ENCODE assay signal across 9 mouse cellular contexts in genomic region chr9:8208855-8209254, GRCm38 (mm10).
DNase-seq lines count a peak whose midpoint lies in the region; ATAC-seq and TF ChIP-seq lines count a peak whose summit lies in the region.
"Had no signal": no experiment of that assay in that cellular context is flagged by ENCODE, and none has a peak within 500 bp of the region (broad histone marks: within the 10 kb centered on the region; RNA-seq: fewer than 3 reads in every experiment).

No protein-coding gene starts in this region.

- no peak overlapping the region for H3K4me3 ChIP-seq in heart, postnatal 0 days (ENCODE audit: low read depth, low read length)
- no peak overlapping the region for H3K4me3 ChIP-seq in lung, postnatal 0 days (ENCODE audit: low read depth, low read length)
- no peak overlapping the region for H3K4me3 ChIP-seq in stomach, postnatal 0 days (ENCODE audit: low read depth, low read length)
- H3K4me3 ChIP-seq: liver, embryonic 15.5 days had no signal

- no peak for TF ChIP-seq EP300 in heart, postnatal 0 days (IDR thresholded peaks at IDR 0.05; ENCODE audit: low read depth)
- TF ChIP-seq EP300 in lung, postnatal 0 days (IDR thresholded peaks at IDR 0.05) = no peak
- TF ChIP-seq EP300 in stomach, postnatal 0 days (optimal IDR thresholded peaks at IDR 0.05) = no peak

- H3K4me1 ChIP-seq in heart, postnatal 0 days (ENCODE audit: control insufficient read depth, insufficient read depth) = no peaks in the 10 kb centered on the region
- H3K4me1 ChIP-seq in lung, postnatal 0 days (ENCODE audit: insufficient read depth, low read depth, low read length) = no peaks in the 10 kb centered on the region
- H3K4me1 ChIP-seq in stomach, postnatal 0 days (replicated peaks; ENCODE audit: control insufficient read depth, insufficient read depth) = no peaks in the 10 kb centered on the region
- H3K4me1 ChIP-seq: liver, embryonic 15.5 days had no signal

- TF ChIP-seq CTCF in heart, postnatal 0 days (IDR thresholded peaks at IDR 0.05; ENCODE audit: low read depth) = peak; percentile 77
- peak; percentile 82 for TF ChIP-seq CTCF in lung, postnatal 0 days (IDR thresholded peaks at IDR 0.05)
- TF ChIP-seq CTCF in stomach, postnatal 0 days (IDR thresholded peaks at IDR 0.05; ENCODE audit: low read depth) = peak; percentile 91

- ATAC-seq in heart, postnatal 0 days (ENCODE audit: insufficient read depth, low read depth) = no peak
- peak; percentile 59 for ATAC-seq in lung, postnatal 0 days
- ATAC-seq in stomach, postnatal 0 days (ENCODE audit: low FRiP score, low TSS enrichment) = 0 out of 2 replicates have a peak, but pooled peaks have one; percentile 60

- H3K9me3 ChIP-seq in heart, postnatal 0 days (replicated peaks; ENCODE audit: control insufficient read depth, low read length) = no peaks in the 10 kb centered on the region
- no peaks in the 10 kb centered on the region for H3K9me3 ChIP-seq in lung, postnatal 0 days (ENCODE audit: low read length)
- H3K9me3 ChIP-seq in stomach, postnatal 0 days (ENCODE audit: control insufficient read depth, low read length) = no peaks in the 10 kb centered on the region
- H3K9me3 ChIP-seq: liver, embryonic 15.5 days had no signal

- no peaks in the 10 kb centered on the region for H3K27me3 ChIP-seq in heart, postnatal 0 days (ENCODE audit: control insufficient read depth, insufficient read depth, low read length)
- H3K27me3 ChIP-seq in lung, postnatal 0 days (replicated peaks; ENCODE audit: insufficient read depth, low read length) = no peaks in the 10 kb centered on the region
- no peaks in the 10 kb centered on the region for H3K27me3 ChIP-seq in stomach, postnatal 0 days (ENCODE audit: control insufficient read depth, insufficient read depth, low read length)
- H3K27me3 ChIP-seq: liver, embryonic 15.5 days had no signal

- H3K9ac ChIP-seq in heart, postnatal 0 days (replicated peaks; ENCODE audit: low read depth, low read length) = no peak overlapping the region
- no peak overlapping the region for H3K9ac ChIP-seq in lung, postnatal 0 days (replicated peaks; ENCODE audit: low read depth)
- H3K9ac ChIP-seq in stomach, postnatal 0 days (ENCODE audit: low read length) = no peak overlapping the region
- H3K9ac ChIP-seq: liver, embryonic 15.5 days had no signal

- no peak overlapping the region for H3K27ac ChIP-seq in heart, postnatal 0 days (ENCODE audit: low read depth)
- no peak overlapping the region for H3K27ac ChIP-seq in lung, postnatal 0 days (ENCODE audit: low read length)
- H3K27ac ChIP-seq in stomach, postnatal 0 days (replicated peaks) = no peak overlapping the region
- H3K27ac ChIP-seq: liver, embryonic 15.5 days had no signal

- DNase-seq in right cerebral cortex, adult 18-20 months = peak; percentile 44
- DNase-seq in right cerebral cortex, postnatal 14 days = no peak
- DNase-seq in adrenal gland, postnatal 36 days = peak; percentile 60 to 72
- DNase-seq in heart, postnatal 0 days (ENCODE audit: low spot score) = peak; percentile 9
- DNase-seq in kidney, postnatal 25 days = peak; percentile 57 to 72
- DNase-seq in lung, postnatal 0 days (ENCODE audit: low spot score) = peak; percentile 64
- peak; percentile 46 for DNase-seq in stomach, postnatal 0 days (ENCODE audit: low spot score)
- no peak for DNase-seq in MN1 (ENCODE audit: low spot score)

- no peaks in the 10 kb centered on the region for H3K36me3 ChIP-seq in heart, postnatal 0 days (replicated peaks; ENCODE audit: control insufficient read depth, insufficient read depth, low read length)
- no peaks in the 10 kb centered on the region for H3K36me3 ChIP-seq in lung, postnatal 0 days (ENCODE audit: insufficient read depth, low read length)
- no peaks in the 10 kb centered on the region for H3K36me3 ChIP-seq in stomach, postnatal 0 days (ENCODE audit: control insufficient read depth, insufficient read depth, low read length)
- H3K36me3 ChIP-seq: liver, embryonic 15.5 days had no signal

- H3K4me2 ChIP-seq in heart, postnatal 0 days (ENCODE audit: low read depth, low read length) = no peak overlapping the region
- H3K4me2 ChIP-seq in lung, postnatal 0 days (replicated peaks; ENCODE audit: low read depth, low read length) = no peak overlapping the region
- H3K4me2 ChIP-seq in stomach, postnatal 0 days (replicated peaks; ENCODE audit: low read depth) = no peak overlapping the region
- H3K4me2 ChIP-seq: liver, embryonic 15.5 days had no signal

Comparison
In these comparisons a context has a peak if more than half of its experiments do, and no peak if none do; other contexts are left out.
1. DNase-seq: peak in right cerebral cortex, adult 18-20 months (single experiment), adrenal gland, postnatal 36 days (2 of 2), heart, postnatal 0 days (single experiment), kidney, postnatal 25 days (2 of 2), lung, postnatal 0 days (single experiment) and stomach, postnatal 0 days (single experiment); none in right cerebral cortex, postnatal 14 days (single experiment) and MN1 (single experiment).
2. Peak in every context shown above with its lines, with median percentiles within 50 percentile points of each other: CTCF ChIP-seq.